Mouse (Mus musculus): ENCODE measurements around the gene Baz1a. TPM values are rescaled to one million over a fixed set of nuclear protein-coding genes. Genes with fewer than 3 reads are reported as not detected.

Baz1a gene
- total and polyA plus RNA-seq, 2 experiments from 2014 or later = 4.3 to 5.5 TPM

DNA sequence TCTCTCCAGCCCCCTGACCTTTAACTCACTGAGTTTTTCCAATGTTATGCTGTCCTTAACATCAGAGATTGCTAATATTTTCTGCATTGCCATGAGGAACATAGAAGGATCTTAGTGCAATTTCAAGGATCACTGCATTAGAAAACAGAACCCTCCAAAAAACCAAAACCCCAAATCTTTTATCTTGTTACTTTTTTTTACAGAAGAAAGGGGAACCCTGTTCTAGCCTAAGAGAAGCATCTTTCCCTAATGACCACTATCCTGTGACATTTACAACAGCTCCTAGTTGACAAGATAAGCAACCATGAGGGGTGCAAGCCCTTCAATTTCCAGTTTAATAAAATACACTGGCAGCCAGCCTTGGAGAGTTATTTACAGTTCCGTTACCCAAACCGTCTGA is 42.6 kb upstream of the Baz1a start:
- no peak for TF ChIP-seq CTCF (IDR thresholded peaks at IDR 0.05; ENCODE audit: low read depth)
- ATAC-seq = no peak
- no peak for DNase-seq
- H3K4me1 ChIP-seq (ENCODE audit: insufficient read depth) = no peaks in the 10 kb centered on the region
- no peak overlapping the region for H3K27ac ChIP-seq (ENCODE audit: low read depth, low read length)
- H3K9ac ChIP-seq = no peak overlapping the region
- H3K27me3 ChIP-seq (ENCODE audit: insufficient read depth, low read length) = no peaks in the 10 kb centered on the region
- H3K4me2 ChIP-seq (ENCODE audit: low read depth) = no peak overlapping the region
- no peak overlapping the region for H3K4me3 ChIP-seq (ENCODE audit: low read depth, low read length)
- no peaks in the 10 kb centered on the region for H3K9me3 ChIP-seq (ENCODE audit: low read length)
- peaks cover 21% of the 10 kb centered on the region for H3K36me3 ChIP-seq (ENCODE audit: insufficient read depth)
- WGBS = 84% methylated on average over 2 of the region's 2 CpGs

DNA sequence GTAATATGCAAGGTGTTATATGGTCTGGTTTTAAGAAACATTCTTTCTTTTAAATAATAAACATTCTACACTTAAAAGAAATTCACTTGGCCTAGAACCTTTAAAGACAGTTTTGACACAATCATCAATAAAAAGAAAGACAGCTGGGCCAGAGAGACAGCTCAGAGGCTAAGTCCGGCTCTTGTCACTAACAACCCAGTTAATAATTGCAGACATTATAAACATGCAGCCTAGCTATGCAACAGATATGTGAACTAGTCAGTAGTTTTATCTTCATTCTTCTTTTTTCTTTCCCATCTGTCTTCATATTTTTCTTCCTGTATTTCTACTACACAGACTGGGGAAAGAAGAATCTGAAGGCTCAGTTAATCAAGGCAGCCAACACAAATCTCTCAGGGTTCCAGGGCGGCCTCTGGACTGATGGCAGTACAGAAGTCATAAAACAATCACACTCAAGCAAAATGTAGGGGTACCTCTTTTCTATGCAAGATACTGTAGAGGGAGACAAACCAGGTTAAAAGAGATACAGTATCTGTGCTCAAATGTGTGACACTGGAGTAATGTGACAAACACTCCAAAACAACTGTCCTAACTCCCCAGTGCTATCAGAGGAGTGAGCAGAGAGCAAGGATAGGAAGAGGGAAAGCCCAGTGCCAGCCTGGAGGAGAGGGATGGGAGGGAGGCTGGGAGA is 40.5 kb upstream of the Baz1a start:
- no peak for ATAC-seq
- WGBS = 92% methylated on average over 2 of the region's 2 CpGs
- Histone ChIP-seq H3K4me3 (ENCODE audit: low read depth, low read length) (no peak overlapping the region), H3K9me3 (ENCODE audit: low read length) (no peaks in the 10 kb centered on the region), H3K27me3 (ENCODE audit: insufficient read depth, low read length) (no peaks in the 10 kb centered on the region), H3K4me1 (ENCODE audit: insufficient read depth) (no peaks in the 10 kb centered on the region), H3K9ac (no peak overlapping the region), H3K27ac (ENCODE audit: low read depth, low read length) (no peak overlapping the region), H3K36me3 (ENCODE audit: insufficient read depth) (peaks cover 24% of the 10 kb centered on the region), H3K4me2 (ENCODE audit: low read depth) (no peak overlapping the region)
- TF ChIP-seq CTCF (IDR thresholded peaks at IDR 0.05; ENCODE audit: low read depth) = no peak
- no peak for DNase-seq

DNA sequence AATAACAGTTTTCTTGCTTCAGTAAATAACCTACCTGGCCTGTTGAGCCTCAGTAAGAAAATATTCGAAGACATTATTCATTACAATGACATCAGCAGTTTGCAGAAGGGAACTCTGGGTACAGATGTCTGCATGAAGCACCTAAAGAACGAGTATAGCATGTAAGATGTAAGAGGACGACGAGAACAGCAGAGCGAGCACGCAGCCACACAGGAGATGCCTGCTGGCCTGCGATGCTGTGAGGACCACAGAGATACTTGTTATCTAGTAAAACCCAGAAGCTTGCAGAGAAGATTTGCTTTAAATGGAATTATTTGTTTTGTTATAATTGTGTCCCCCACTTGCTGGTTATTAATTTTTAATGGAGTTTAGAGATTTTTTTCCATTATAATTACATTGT is 39.1 kb upstream of the Baz1a start:
- Histone ChIP-seq H3K4me1 (ENCODE audit: insufficient read depth) (no peaks in the 10 kb centered on the region), H3K27me3 (ENCODE audit: insufficient read depth, low read length) (no peaks in the 10 kb centered on the region), H3K9ac (no peak overlapping the region), H3K27ac (ENCODE audit: low read depth, low read length) (no peak overlapping the region), H3K4me3 (ENCODE audit: low read depth, low read length) (no peak overlapping the region), H3K4me2 (ENCODE audit: low read depth) (no peak overlapping the region), H3K36me3 (ENCODE audit: insufficient read depth) (peaks cover 20% of the 10 kb centered on the region), H3K9me3 (ENCODE audit: low read length) (no peaks in the 10 kb centered on the region)
- no peak for TF ChIP-seq CTCF (IDR thresholded peaks at IDR 0.05; ENCODE audit: low read depth)
- DNase-seq = no peak
- no peak for ATAC-seq
- 91% methylated on average over 7 of the region's 7 CpGs for whole genome bisulfite sequencing

DNA sequence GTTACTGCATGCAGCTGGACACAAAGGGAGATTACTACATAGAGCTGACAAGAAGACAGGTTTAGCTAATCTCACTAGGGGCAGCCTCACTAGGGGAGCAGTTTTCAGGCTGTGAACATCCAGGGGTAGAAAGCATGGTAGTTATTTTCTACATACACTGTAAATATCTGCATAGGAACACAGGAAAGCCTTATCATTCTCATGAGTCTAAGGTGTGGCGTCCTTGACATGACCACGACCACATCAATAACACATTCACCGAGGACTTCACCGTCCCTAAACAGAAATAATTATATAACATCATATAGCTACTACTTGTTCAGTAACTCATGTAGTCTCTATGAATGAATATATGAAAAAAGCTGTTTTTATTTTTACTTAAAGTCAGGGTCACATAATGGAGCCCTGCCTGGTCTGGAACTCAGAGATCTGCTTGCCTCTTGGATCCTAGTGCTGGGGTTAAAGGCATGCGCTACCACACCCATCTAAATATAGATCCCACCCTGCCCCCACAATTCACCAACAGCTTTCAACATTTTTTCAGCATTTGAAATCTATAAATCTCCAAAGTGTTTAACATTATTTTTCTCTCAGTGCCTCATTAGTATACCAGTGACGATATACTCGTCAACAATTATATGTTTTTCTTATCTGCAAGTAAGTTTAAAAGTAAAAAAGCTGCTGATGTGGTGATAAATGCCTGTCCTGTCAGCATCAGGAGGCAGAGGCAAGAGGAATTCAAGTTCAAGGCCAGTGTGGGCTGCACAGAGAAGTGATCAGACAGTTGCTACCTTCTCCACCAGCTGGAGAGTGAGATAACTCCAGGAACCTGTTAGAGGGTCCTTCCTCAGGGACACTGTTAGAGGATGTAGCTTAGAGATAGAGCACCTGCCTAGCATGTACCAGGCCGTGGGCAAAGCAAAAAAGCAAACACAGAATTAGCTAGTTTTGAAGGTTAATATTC is 37.3 kb upstream of the Baz1a start:
- ATAC-seq (no peak), DNase-seq (no peak)
- WGBS = 95% methylated on average over 8 of the region's 8 CpGs
- no peak for TF ChIP-seq CTCF (IDR thresholded peaks at IDR 0.05; ENCODE audit: low read depth)
- Histone ChIP-seq H3K4me1 (ENCODE audit: insufficient read depth) (no peaks in the 10 kb centered on the region), H3K9ac (no peak overlapping the region), H3K9me3 (ENCODE audit: low read length) (no peaks in the 10 kb centered on the region), H3K4me2 (ENCODE audit: low read depth) (no peak overlapping the region), H3K27me3 (ENCODE audit: insufficient read depth, low read length) (no peaks in the 10 kb centered on the region), H3K27ac (ENCODE audit: low read depth, low read length) (no peak overlapping the region), H3K36me3 (ENCODE audit: insufficient read depth) (peaks cover 15% of the 10 kb centered on the region), H3K4me3 (ENCODE audit: low read depth, low read length) (no peak overlapping the region)

DNA sequence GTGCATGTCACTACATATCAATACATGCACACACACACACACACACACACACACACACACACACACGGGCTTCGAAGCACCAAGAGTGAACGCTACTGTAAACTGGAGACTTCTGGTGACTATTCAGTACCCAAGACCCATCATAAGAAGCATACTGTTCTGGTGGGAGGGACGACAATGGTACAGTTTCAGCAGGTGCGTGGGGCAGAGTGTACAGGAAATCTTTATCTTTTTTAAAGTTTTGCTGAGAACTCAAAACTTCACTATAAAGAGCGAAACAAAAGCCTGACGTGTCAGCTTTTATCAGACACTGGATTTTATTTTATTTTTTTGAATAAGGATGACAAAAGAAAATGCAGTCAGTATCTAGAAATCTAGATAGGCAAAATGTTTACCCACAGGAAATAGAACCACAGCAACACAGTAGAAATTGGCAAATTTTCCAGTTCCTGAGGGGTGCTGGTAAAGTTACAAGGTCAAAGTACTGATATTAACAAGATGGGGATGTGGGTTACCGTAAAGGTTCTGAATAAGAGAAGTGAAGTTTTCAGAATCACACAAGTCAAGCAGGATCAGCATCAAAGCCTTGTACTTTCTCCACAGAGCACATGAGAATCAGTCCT is 35.7 kb upstream of the Baz1a start:
- H3K36me3 ChIP-seq (ENCODE audit: insufficient read depth) = peaks cover 26% of the 10 kb centered on the region
- no peaks in the 10 kb centered on the region for H3K4me1 ChIP-seq (ENCODE audit: insufficient read depth)
- H3K27me3 ChIP-seq (ENCODE audit: insufficient read depth, low read length) = no peaks in the 10 kb centered on the region
- DNase-seq (no peak), ATAC-seq (no peak)
- no peak overlapping the region for H3K4me3 ChIP-seq (ENCODE audit: low read depth, low read length)
- WGBS = 92% methylated on average over 8 of the region's 8 CpGs
- no peak overlapping the region for H3K27ac ChIP-seq (ENCODE audit: low read depth, low read length)
- no peak for TF ChIP-seq CTCF (IDR thresholded peaks at IDR 0.05; ENCODE audit: low read depth)
- H3K4me2 ChIP-seq (ENCODE audit: low read depth) = no peak overlapping the region
- H3K9ac ChIP-seq = no peak overlapping the region
- H3K9me3 ChIP-seq (ENCODE audit: low read length) = no peaks in the 10 kb centered on the region

DNA sequence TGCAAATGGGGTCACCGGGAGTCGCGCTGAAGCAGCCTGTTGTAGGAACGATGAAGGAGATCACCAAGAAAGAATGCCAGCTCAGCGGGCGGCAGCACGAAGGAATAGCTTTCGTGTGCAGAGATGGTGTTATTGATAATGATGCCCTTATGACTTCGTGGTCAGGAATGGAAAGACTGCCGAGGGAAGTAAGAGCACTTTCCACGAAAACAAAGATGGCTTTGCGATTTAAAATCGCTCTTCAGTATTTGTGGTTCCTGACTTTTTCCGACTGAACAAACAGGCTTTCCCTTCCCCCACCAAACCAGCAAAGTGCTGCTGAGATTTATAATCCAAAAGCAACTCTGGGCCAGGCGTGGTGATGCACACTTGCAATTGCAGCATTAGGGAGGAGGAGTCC is 26.9 kb upstream of the Baz1a start:
- Histone ChIP-seq H3K4me2 (ENCODE audit: low read depth) (no peak overlapping the region), H3K9ac (no peak overlapping the region), H3K36me3 (ENCODE audit: insufficient read depth) (peaks cover 12% of the 10 kb centered on the region; the same call in 1 of the 2 replicates), H3K27ac (ENCODE audit: low read depth, low read length) (no peak overlapping the region), H3K4me1 (ENCODE audit: insufficient read depth) (no peaks in the 10 kb centered on the region), H3K9me3 (ENCODE audit: low read length) (no peaks in the 10 kb centered on the region), H3K27me3 (ENCODE audit: insufficient read depth, low read length) (no peaks in the 10 kb centered on the region), H3K4me3 (ENCODE audit: low read depth, low read length) (no peak overlapping the region)
- WGBS = 85% methylated on average over 15 of the region's 15 CpGs
- TF ChIP-seq CTCF (IDR thresholded peaks at IDR 0.05; ENCODE audit: low read depth) = no peak
- ATAC-seq (no peak), DNase-seq (no peak)

DNA sequence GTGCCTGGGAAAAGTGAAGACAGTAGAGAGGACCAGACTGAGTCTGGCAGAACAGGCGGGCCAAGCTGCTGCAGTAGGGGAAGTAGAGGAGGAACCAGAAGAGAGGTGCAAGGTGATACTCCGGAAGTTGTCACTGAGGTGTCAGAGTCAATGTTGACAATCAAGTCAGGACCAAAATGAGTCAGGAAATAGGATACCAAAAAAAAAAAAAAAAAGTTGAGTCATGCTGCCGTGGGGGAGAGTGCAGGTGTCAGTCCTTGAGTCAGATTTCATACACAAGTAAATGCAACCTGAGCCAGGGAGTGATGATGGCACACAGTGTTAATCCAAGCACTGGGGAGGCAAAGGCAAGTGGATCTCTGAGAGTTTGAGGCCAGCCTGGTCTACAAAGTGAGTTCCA is 12.9 kb upstream of the Baz1a start:
- no peaks in the 10 kb centered on the region for H3K9me3 ChIP-seq (ENCODE audit: low read length)
- no peak for TF ChIP-seq CTCF (IDR thresholded peaks at IDR 0.05; ENCODE audit: low read depth)
- DNase-seq (no peak), ATAC-seq (no peak)
- no peak overlapping the region for H3K4me2 ChIP-seq (ENCODE audit: low read depth)
- no peak overlapping the region for H3K4me3 ChIP-seq (ENCODE audit: low read depth, low read length)
- H3K9ac ChIP-seq = no peak overlapping the region
- no peaks in the 10 kb centered on the region for H3K36me3 ChIP-seq (ENCODE audit: insufficient read depth)
- 73% methylated on average over 3 of the region's 3 CpGs for WGBS
- H3K4me1 ChIP-seq (ENCODE audit: insufficient read depth) = no peaks in the 10 kb centered on the region
- no peaks in the 10 kb centered on the region for H3K27me3 ChIP-seq (ENCODE audit: insufficient read depth, low read length)
- H3K27ac ChIP-seq (ENCODE audit: low read depth, low read length) = no peak overlapping the region
